Mouse (Mus musculus) limb, embryonic 15.5 days (tissue): ENCODE measurements at regions not wholly inside any gene's neighbourhood (a gene's known extent, or its start where the extent isn't known, plus 50 kb on each side); places are given as distances from the start of the nearest gene placed in this dataset.

ENCODE experiments used
- ATAC-seq: fragments of 200-750 bp; cut with Nextera tagmentation; 2 replicates; pipeline ENCODE4 v1.8.0; 2017; ENCODE audit warnings: low read depth, moderate TSS enrichment; ENCODE audit not compliant: insufficient number of reproducible peaks, low FRiP score, low TSS enrichment
- H3K27ac ChIP-seq: fragments of 300-500 bp; sonication (generic); 2 replicates; pipeline ENCODE4 v1.5.1; 2015; ENCODE audit warnings: moderate library complexity, mild to moderate bottlenecking, inconsistent platforms
- H3K27me3 ChIP-seq: fragments of 300-500 bp; sonication (generic); 2 replicates; pipeline ENCODE4 v1.6.1; 2015; ENCODE audit warnings: inconsistent platforms
- H3K36me3 ChIP-seq: fragments of 300-500 bp; sonication (generic); 2 replicates; pipeline ENCODE4 v1.6.1; 2015; ENCODE audit warnings: inconsistent platforms
- H3K4me1 ChIP-seq: fragments of 300-500 bp; sonication (generic); 2 replicates; pipeline ENCODE4 v1.6.1; 2015; ENCODE audit warnings: inconsistent platforms
- H3K4me2 ChIP-seq: fragments of 300-500 bp; sonication (generic); 2 replicates; pipeline ENCODE4 v1.6.1; 2015; ENCODE audit warnings: mild to moderate bottlenecking, inconsistent platforms
- H3K4me3 ChIP-seq: fragments of 300-500 bp; sonication (generic); 2 replicates; pipeline ENCODE4 v1.5.1; 2015; ENCODE audit warnings: mild to moderate bottlenecking, inconsistent platforms
- H3K9ac ChIP-seq: fragments of 300-500 bp; sonication (generic); 2 replicates; pipeline ENCODE4 v1.6.1; 2015; ENCODE audit warnings: inconsistent platforms
- H3K9me3 ChIP-seq: fragments of 300-500 bp; sonication (generic); 2 replicates; pipeline ENCODE4 v1.6.1; 2016; ENCODE audit warnings: inconsistent platforms
- WGBS: fragments of 180-500 bp; shearing (Covaris S2); methylation state at CpG from one replicate; pipeline ENCODE4 v1.1.7; 2015; 5-methylcytosine and 5-hydroxymethylcytosine counted together

- Histone ChIP-seq H3K27ac (no peak overlapping the region), H3K9me3 (no peaks in the 10 kb centered on the region), H3K9ac (no peak overlapping the region), H3K4me1 (peaks cover 11% of the 10 kb centered on the region), H3K36me3 (no peaks in the 10 kb centered on the region), H3K4me2 (no peak overlapping the region), H3K4me3 (no peak overlapping the region), H3K27me3 (no peaks in the 10 kb centered on the region)
- no peak for ATAC-seq
- WGBS, result 86% methylated on average over 11 of the region's 11 CpGs
Measured at GRCm38 (mm10) chr5:64602996-64603755, 200.0 kb upstream of the Klf3 start.

- H3K9ac ChIP-seq, result no peak overlapping the region
- H3K36me3 ChIP-seq, result no peaks in the 10 kb centered on the region
- ATAC-seq, result no peak
- H3K4me3 ChIP-seq, result no peak overlapping the region
- no peak overlapping the region for H3K27ac ChIP-seq
- no peaks in the 10 kb centered on the region for H3K27me3 ChIP-seq
- H3K4me2 ChIP-seq, result no peak overlapping the region
- peaks cover 11% of the 10 kb centered on the region for H3K4me1 ChIP-seq
- H3K9me3 ChIP-seq, result no peaks in the 10 kb centered on the region
Measured at GRCm38 (mm10) chr5:64605171-64605570, 198.0 kb upstream of the Klf3 start.

DNA sequence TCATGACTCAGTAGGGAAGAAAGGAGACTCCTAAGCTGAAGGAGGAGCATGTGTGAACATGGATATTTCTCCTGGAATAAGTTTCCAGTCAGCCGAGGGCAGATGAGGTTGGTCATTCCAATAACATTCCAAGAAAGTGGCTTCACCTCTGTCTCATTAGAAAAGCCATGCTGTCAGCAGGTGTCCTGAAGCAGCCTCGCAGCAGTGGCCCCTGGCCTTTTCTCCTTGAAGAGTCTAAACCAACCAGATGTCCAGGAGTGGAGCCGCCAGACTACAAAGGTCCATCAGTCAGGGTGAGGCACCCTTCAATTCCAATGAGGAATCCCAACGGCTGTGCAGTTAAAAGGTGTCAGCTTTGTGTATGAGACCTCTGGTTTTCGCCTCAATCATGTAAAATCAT, 197.2 kb upstream of the Klf3 start:
- H3K27ac ChIP-seq, result no peak overlapping the region
- 56% methylated on average over 5 of the region's 5 CpGs for WGBS
- peaks cover 12% of the 10 kb centered on the region for H3K4me1 ChIP-seq
- no peaks in the 10 kb centered on the region for H3K9me3 ChIP-seq
- no peak overlapping the region for H3K9ac ChIP-seq
- H3K36me3 ChIP-seq, result no peaks in the 10 kb centered on the region
- no peaks in the 10 kb centered on the region for H3K27me3 ChIP-seq
- H3K4me2 ChIP-seq, result no peak overlapping the region
- no peak overlapping the region for H3K4me3 ChIP-seq
- ATAC-seq, result no peak

GRCm38 (mm10) chr5:64609378-64610087, 193.7 kb upstream of the Klf3 start:
- Histone ChIP-seq H3K4me3 (no peak overlapping the region), H3K27me3 (no peaks in the 10 kb centered on the region), H3K4me2 (no peak overlapping the region), H3K9me3 (no peaks in the 10 kb centered on the region), H3K9ac (no peak overlapping the region), H3K4me1 (peaks cover 12% of the 10 kb centered on the region), H3K27ac (no peak overlapping the region), H3K36me3 (no peaks in the 10 kb centered on the region)
- WGBS, result 88% methylated on average over 3 of the region's 3 CpGs
- ATAC-seq, result no peak

DNA sequence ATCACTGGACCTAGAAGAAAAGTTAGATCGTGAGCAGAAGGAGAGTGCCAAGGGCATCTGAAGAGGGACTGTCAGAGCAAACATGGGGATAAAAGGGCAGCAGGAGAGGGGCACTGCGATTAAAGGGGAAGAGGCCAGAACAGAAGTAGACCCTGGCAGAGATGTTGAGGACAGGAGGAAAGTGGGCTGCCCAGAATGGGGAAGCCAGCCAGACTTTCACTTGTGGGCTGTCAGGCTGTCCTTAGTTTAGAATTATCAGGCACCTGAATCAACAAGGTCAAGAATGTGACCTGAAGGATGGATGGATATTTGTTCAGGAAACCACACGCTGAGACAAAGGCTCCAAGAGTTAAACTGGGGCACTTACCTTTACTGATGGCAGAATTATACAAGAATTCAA, 193.0 kb upstream of the Klf3 start:
- peaks cover 12% of the 10 kb centered on the region for H3K4me1 ChIP-seq
- ATAC-seq, result no peak
- no peak overlapping the region for H3K27ac ChIP-seq
- H3K4me3 ChIP-seq, result no peak overlapping the region
- H3K27me3 ChIP-seq, result no peaks in the 10 kb centered on the region
- H3K9me3 ChIP-seq, result no peaks in the 10 kb centered on the region
- no peak overlapping the region for H3K9ac ChIP-seq
- WGBS, result 23% methylated on average over 3 of the region's 3 CpGs
- H3K36me3 ChIP-seq, result no peaks in the 10 kb centered on the region
- H3K4me2 ChIP-seq, result no peak overlapping the region

GRCm38 (mm10) chr5:64610562-64611405, 192.4 kb upstream of the Klf3 start:
- H3K4me1 ChIP-seq, result peaks cover 12% of the 10 kb centered on the region
- H3K36me3 ChIP-seq, result no peaks in the 10 kb centered on the region
- no peak overlapping the region for H3K4me3 ChIP-seq
- H3K27me3 ChIP-seq, result no peaks in the 10 kb centered on the region
- 22% methylated on average over 12 of the region's 13 CpGs for WGBS
- no peak for ATAC-seq
- H3K9me3 ChIP-seq, result no peaks in the 10 kb centered on the region
- H3K9ac ChIP-seq, result no peak overlapping the region
- H3K4me2 ChIP-seq, result no peak overlapping the region
- H3K27ac ChIP-seq, result peak overlapping the region; percentile 43; the same call in 1 of the 2 replicates

- no peak overlapping the region for H3K4me3 ChIP-seq
- peaks cover 12% of the 10 kb centered on the region for H3K4me1 ChIP-seq
- H3K36me3 ChIP-seq, result no peaks in the 10 kb centered on the region
- no peak overlapping the region for H3K4me2 ChIP-seq
- 87% methylated on average over 7 of the region's 7 CpGs for WGBS
- no peak overlapping the region for H3K9ac ChIP-seq
- H3K9me3 ChIP-seq, result no peaks in the 10 kb centered on the region
- no peak for ATAC-seq
- no peak overlapping the region for H3K27ac ChIP-seq
- H3K27me3 ChIP-seq, result no peaks in the 10 kb centered on the region
Measured at GRCm38 (mm10) chr5:64612017-64612416, 191.2 kb upstream of the Klf3 start.

DNA sequence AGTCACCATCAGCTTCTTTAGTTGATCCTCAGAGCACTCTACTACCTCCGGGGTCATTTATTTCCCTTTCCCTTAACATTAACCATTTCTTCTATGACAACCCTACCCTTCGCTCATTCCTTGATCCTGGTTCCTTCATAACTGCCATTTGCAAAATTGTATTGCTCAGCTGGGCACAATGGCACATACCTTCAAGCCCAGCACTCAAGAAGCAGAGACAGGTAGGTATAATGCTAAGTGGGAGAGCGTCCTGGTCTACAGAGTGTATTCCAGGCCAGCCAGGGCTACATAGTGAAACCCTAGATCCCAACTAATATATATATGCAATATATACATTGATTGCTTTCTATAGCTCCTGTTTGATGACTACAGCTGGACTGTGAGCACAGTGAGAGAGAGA, 189.5 kb upstream of the Klf3 start:
- Histone ChIP-seq H3K9ac (no peak overlapping the region), H3K9me3 (no peaks in the 10 kb centered on the region), H3K27ac (no peak overlapping the region), H3K27me3 (no peaks in the 10 kb centered on the region), H3K4me1 (peaks cover 12% of the 10 kb centered on the region), H3K4me3 (no peak overlapping the region), H3K36me3 (no peaks in the 10 kb centered on the region), H3K4me2 (no peak overlapping the region)
- 96% methylated on average over 3 of the region's 3 CpGs for WGBS
- no peak for ATAC-seq

DNA sequence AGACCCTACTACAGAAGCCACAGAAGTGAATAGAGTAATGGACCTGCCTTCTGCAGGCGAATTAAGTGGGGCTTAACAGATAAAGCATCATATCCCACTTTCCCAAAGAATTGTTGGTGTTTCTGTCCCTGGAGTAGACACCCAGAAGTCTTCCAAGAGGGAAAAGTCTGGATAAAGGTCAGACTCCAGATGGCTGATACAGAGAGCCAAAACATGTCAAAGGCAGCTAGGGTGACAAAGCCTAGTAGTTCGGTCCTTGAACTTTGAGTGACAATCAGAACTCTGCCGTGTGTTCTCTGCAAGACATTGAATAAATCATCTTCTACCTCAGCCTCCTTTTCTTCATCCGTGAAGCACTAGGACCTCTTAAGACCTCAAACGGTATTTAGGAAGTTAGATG, 185.1 kb upstream of the Klf3 start:
- no peak for ATAC-seq
- H3K9ac ChIP-seq, result no peak overlapping the region
- no peaks in the 10 kb centered on the region for H3K27me3 ChIP-seq

DNA sequence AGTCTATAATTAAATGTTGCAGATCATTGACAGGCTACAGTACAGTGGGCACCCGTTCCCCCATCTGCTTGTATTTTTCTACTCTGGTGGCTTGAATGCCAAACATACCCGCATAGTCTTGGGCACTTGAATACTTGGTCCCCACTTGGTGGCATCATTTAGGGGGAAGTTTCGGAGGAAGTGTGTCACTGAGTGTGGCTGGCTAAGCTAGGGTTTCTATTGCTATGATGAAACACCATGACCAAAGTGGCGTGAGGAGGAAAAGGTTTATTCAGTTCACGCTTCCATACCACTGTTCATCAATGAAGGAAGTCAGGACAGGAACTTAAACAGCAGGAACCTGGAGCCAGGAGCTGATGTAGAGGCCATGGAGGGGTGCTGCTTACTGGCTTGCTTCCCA, 183.4 kb upstream of the Klf3 start:
- H3K27me3 ChIP-seq, result no peaks in the 10 kb centered on the region
- 86% methylated on average over 5 of the region's 5 CpGs for WGBS
- H3K36me3 ChIP-seq, result no peaks in the 10 kb centered on the region
- H3K9ac ChIP-seq, result no peak overlapping the region
- ATAC-seq, result no peak
- H3K27ac ChIP-seq, result no peak overlapping the region
- no peaks in the 10 kb centered on the region for H3K4me1 ChIP-seq
- H3K9me3 ChIP-seq, result no peaks in the 10 kb centered on the region
- no peak overlapping the region for H3K4me3 ChIP-seq
- H3K4me2 ChIP-seq, result no peak overlapping the region

More for the DNA sequence above, 185.1 kb upstream of the Klf3 start:
- no peak overlapping the region for H3K4me3 ChIP-seq
- WGBS, result 54% methylated on average over 5 of the region's 5 CpGs
- H3K4me2 ChIP-seq, result no peak overlapping the region
- H3K9me3 ChIP-seq, result no peaks in the 10 kb centered on the region
- H3K4me1 ChIP-seq, result no peaks in the 10 kb centered on the region
- H3K27ac ChIP-seq, result no peak overlapping the region
- no peaks in the 10 kb centered on the region for H3K36me3 ChIP-seq

- no peak overlapping the region for H3K9ac ChIP-seq
- 0 out of 2 replicates have a peak, but pooled peaks cover 7% of the 10 kb centered on the region for H3K4me1 ChIP-seq
- 85% methylated on average over 5 of the region's 5 CpGs for WGBS
- no peak for ATAC-seq
- H3K27ac ChIP-seq, result no peak overlapping the region
- no peaks in the 10 kb centered on the region for H3K27me3 ChIP-seq
- H3K4me2 ChIP-seq, result no peak overlapping the region
- H3K36me3 ChIP-seq, result no peaks in the 10 kb centered on the region
- H3K4me3 ChIP-seq, result no peak overlapping the region
- H3K9me3 ChIP-seq, result no peaks in the 10 kb centered on the region
Measured at GRCm38 (mm10) chr5:64620726-64621125, 182.5 kb upstream of the Klf3 start.

- Histone ChIP-seq H3K9ac (no peak overlapping the region), H3K9me3 (no peaks in the 10 kb centered on the region), H3K4me1 (peaks cover 13% of the 10 kb centered on the region), H3K4me3 (no peak overlapping the region), H3K4me2 (no peak overlapping the region), H3K27me3 (no peaks in the 10 kb centered on the region), H3K27ac (no peak overlapping the region), H3K36me3 (no peaks in the 10 kb centered on the region)
- 84% methylated on average over 1 of the region's 1 CpGs for WGBS
- ATAC-seq, result no peak
Measured at GRCm38 (mm10) chr5:64621386-64621785, 181.8 kb upstream of the Klf3 start.
